Mouse (Mus musculus) hindbrain, embryonic 16.5 days (tissue): ENCODE results near the gene Twsg1. TPM values are rescaled to one million over a fixed set of nuclear protein-coding genes. Genes with fewer than 3 reads are reported as not detected.

Experiments used
- polyA plus RNA-seq: library from polyadenylated mRNA; unstranded; fragments of >200 nt; fragmentation: Nextera tagmentation; extraction: Ambion mirVana; gene quantifications from 2 replicates; pipeline ENCODE4 v1.2.1, GENCODE M21; 2015

The Twsg1 gene
- polyA plus RNA-seq, 1 experiment from 2014 or later = 48.2 TPM

Other genes starting within 250 kb of the Twsg1 start
- gene Rab31, start 178.5 kb downstream of the Twsg1 start, polyA plus RNA-seq = 70.0 and 73.8 TPM in 2 replicates
- gene Ppp4r1, start 168.7 kb downstream of the Twsg1 start, polyA plus RNA-seq = 37.1 and 41.3 TPM in 2 replicates
- 52.1 and 58.3 TPM in 2 replicates for gene Ralbp1, start 65.4 kb downstream of the Twsg1 start, polyA plus RNA-seq
- gene Ankrd12, start 125.9 kb upstream of the Twsg1 start, polyA plus RNA-seq = 154 and 167 TPM in 2 replicates
- 392 and 420 TPM in 2 replicates for gene Ndufv2, start 150.3 kb upstream of the Twsg1 start, polyA plus RNA-seq
- 46.5 and 49.2 TPM in 2 replicates for gene Washc1, start 160.3 kb upstream of the Twsg1 start, polyA plus RNA-seq
- gene Ddx11, start 172.3 kb upstream of the Twsg1 start, polyA plus RNA-seq = 4.8 and 7.2 TPM in 2 replicates